Mouse (Mus musculus): ENCODE data around the gene Gpx7. TPM values are rescaled to one million over a fixed set of nuclear protein-coding genes. Genes with fewer than 3 reads are reported as not detected.

Gpx7 gene
- polyA plus RNA-seq, 1 experiment from 2014 or later = 26.9 TPM

DNA sequence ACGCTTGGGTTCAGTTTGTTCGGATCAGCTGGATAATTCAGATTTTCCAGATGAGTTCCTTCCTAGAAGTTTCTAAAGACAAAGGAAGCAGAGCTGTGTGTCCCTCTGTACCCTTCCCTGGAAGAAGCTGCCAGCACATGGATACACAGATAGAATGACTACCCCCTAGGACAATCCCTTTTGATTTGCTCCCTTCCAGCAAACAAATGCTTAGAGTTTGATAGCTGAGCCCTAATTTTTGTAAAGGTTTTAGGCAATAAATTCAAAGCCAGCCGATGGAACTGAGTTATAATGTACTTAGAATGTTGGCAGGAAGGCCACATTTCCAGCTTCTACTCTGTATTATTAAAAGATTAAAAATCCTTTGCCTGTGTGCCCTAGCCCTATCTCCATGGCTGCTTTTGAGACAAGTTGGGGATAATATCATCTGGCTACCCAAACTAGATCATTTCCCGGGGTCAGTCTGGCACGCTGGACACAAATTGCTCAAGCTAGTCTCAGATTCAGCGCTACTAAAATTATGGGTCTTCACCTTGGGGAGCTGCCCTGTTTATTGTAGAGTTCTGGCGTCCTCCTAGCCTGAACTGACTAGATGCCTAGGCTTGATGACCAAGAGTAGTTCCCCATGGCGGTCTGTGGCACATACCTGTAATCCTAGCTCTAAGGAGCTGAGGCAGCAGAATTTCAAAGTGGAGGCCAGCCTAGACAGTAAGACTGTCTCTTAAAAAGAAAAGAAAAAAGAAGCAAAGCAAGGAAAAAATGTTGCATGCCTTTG is 2.7 kb downstream of the Gpx7 start:
- Histone ChIP-seq H3K27me3 (replicated peaks; ENCODE audit: control insufficient read depth, insufficient read depth, low read length) (no peaks in the 10 kb centered on the region), H3K9ac (ENCODE audit: low read length) (no peak overlapping the region), H3K27ac (ENCODE audit: low read depth, low read length) (no peak overlapping the region), H3K4me2 (ENCODE audit: low read length) (no peak overlapping the region), H3K9me3 (replicated peaks; ENCODE audit: control insufficient read depth, low read length) (no peaks in the 10 kb centered on the region), H3K4me1 (ENCODE audit: control insufficient read depth, insufficient read depth, low read length) (peaks cover 7% of the 10 kb centered on the region), H3K4me3 (ENCODE audit: low read depth, low read length) (no peak overlapping the region), H3K36me3 (ENCODE audit: control insufficient read depth, insufficient read depth, low read length) (peaks cover 3% of the 10 kb centered on the region; the same call in 1 of the 2 replicates)
- DNase-seq (ENCODE audit: low spot score) = no peak
- no peak for ATAC-seq
- WGBS = 86% methylated on average over 8 of the region's 8 CpGs

- Histone ChIP-seq H3K4me2 (ENCODE audit: low read length) (no peak overlapping the region), H3K27me3 (replicated peaks; ENCODE audit: control insufficient read depth, insufficient read depth, low read length) (no peaks in the 10 kb centered on the region), H3K9me3 (replicated peaks; ENCODE audit: control insufficient read depth, low read length) (no peaks in the 10 kb centered on the region), H3K4me3 (ENCODE audit: low read depth, low read length) (no peak overlapping the region), H3K36me3 (ENCODE audit: control insufficient read depth, insufficient read depth, low read length) (peaks cover 3% of the 10 kb centered on the region; the same call in 1 of the 2 replicates), H3K4me1 (ENCODE audit: control insufficient read depth, insufficient read depth, low read length) (no peaks in the 10 kb centered on the region), H3K27ac (ENCODE audit: low read depth, low read length) (no peak overlapping the region), H3K9ac (ENCODE audit: low read length) (no peak overlapping the region)
- WGBS = 90% methylated on average over 10 of the region's 10 CpGs
- ATAC-seq (no peak), DNase-seq (ENCODE audit: low spot score) (no peak)
These were observed 6.4 kb downstream of the Gpx7 start for GRCm38 (mm10) chr4:108400395-108400794.

- Histone ChIP-seq H3K9ac (ENCODE audit: low read length) (no peak overlapping the region), H3K27me3 (replicated peaks; ENCODE audit: control insufficient read depth, insufficient read depth, low read length) (no peaks in the 10 kb centered on the region), H3K9me3 (replicated peaks; ENCODE audit: control insufficient read depth, low read length) (no peaks in the 10 kb centered on the region), H3K4me3 (ENCODE audit: low read depth, low read length) (no peak overlapping the region), H3K36me3 (ENCODE audit: control insufficient read depth, insufficient read depth, low read length) (no peaks in the 10 kb centered on the region), H3K4me2 (ENCODE audit: low read length) (no peak overlapping the region), H3K4me1 (ENCODE audit: control insufficient read depth, insufficient read depth, low read length) (no peaks in the 10 kb centered on the region), H3K27ac (ENCODE audit: low read depth, low read length) (no peak overlapping the region)
- DNase-seq (ENCODE audit: low spot score) (no peak), ATAC-seq (no peak)
These were observed 12.5 kb downstream of the Gpx7 start for GRCm38 (mm10) chr4:108394236-108394635.

GRCm38 (mm10) chr4:108392558-108392957 is 14.2 kb downstream of the Gpx7 start:
- no peak for DNase-seq (ENCODE audit: low spot score)
- H3K36me3 ChIP-seq (ENCODE audit: control insufficient read depth, insufficient read depth, low read length) = no peaks in the 10 kb centered on the region
- H3K9ac ChIP-seq (ENCODE audit: low read length) = no peak overlapping the region
- no peak overlapping the region for H3K4me3 ChIP-seq (ENCODE audit: low read depth, low read length)
- H3K4me1 ChIP-seq (ENCODE audit: control insufficient read depth, insufficient read depth, low read length) = peaks cover 5% of the 10 kb centered on the region; the same call in 1 of the 2 replicates
- no peak overlapping the region for H3K27ac ChIP-seq (ENCODE audit: low read depth, low read length)
- no peak for ATAC-seq
- no peak overlapping the region for H3K4me2 ChIP-seq (ENCODE audit: low read length)
- no peaks in the 10 kb centered on the region for H3K27me3 ChIP-seq (replicated peaks; ENCODE audit: control insufficient read depth, insufficient read depth, low read length)
- 86% methylated on average over 2 of the region's 2 CpGs for WGBS
- no peaks in the 10 kb centered on the region for H3K9me3 ChIP-seq (replicated peaks; ENCODE audit: control insufficient read depth, low read length)

DNA sequence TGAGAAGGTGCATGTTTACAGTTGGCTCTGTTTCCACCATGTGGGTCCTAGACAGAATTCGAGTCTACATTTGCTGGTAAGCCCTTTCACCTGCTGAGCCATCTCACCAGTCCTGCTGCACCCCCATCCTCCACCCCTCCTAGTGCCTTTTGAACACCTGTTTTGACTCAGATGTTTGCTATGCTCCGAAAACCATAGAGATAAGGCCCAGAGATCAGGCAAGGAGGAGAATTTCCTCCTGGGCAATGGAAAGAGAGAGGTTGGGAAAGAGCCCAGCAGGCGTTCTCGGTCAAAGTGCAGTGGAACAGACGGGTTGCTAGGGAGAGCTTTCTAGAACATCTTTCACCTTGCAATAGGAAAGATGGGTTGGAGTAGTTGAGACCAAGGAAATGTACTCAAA is 15.6 kb downstream of the Gpx7 start:
- H3K9me3 ChIP-seq (replicated peaks; ENCODE audit: control insufficient read depth, low read length) = no peaks in the 10 kb centered on the region
- no peak overlapping the region for H3K9ac ChIP-seq (ENCODE audit: low read length)
- 81% methylated on average over 5 of the region's 5 CpGs for WGBS
- no peak for DNase-seq (ENCODE audit: low spot score)
- H3K36me3 ChIP-seq (ENCODE audit: control insufficient read depth, insufficient read depth, low read length) = no peaks in the 10 kb centered on the region
- H3K27ac ChIP-seq (ENCODE audit: low read depth, low read length) = no peak overlapping the region
- H3K4me2 ChIP-seq (ENCODE audit: low read length) = no peak overlapping the region
- no peak overlapping the region for H3K4me3 ChIP-seq (ENCODE audit: low read depth, low read length)
- peaks cover 8% of the 10 kb centered on the region; the same call in 1 of the 2 replicates for H3K4me1 ChIP-seq (ENCODE audit: control insufficient read depth, insufficient read depth, low read length)
- H3K27me3 ChIP-seq (replicated peaks; ENCODE audit: control insufficient read depth, insufficient read depth, low read length) = no peaks in the 10 kb centered on the region
- no peak for ATAC-seq

- Histone ChIP-seq H3K9ac (ENCODE audit: low read length) (no peak overlapping the region), H3K4me3 (ENCODE audit: low read depth, low read length) (no peak overlapping the region), H3K4me1 (ENCODE audit: control insufficient read depth, insufficient read depth, low read length) (peaks cover 8% of the 10 kb centered on the region; the same call in 1 of the 2 replicates), H3K9me3 (replicated peaks; ENCODE audit: control insufficient read depth, low read length) (no peaks in the 10 kb centered on the region), H3K4me2 (ENCODE audit: low read length) (no peak overlapping the region), H3K36me3 (ENCODE audit: control insufficient read depth, insufficient read depth, low read length) (no peaks in the 10 kb centered on the region), H3K27me3 (replicated peaks; ENCODE audit: control insufficient read depth, insufficient read depth, low read length) (peaks cover 7% of the 10 kb centered on the region), H3K27ac (ENCODE audit: low read depth, low read length) (no peak overlapping the region)
- ATAC-seq = no peak
- DNase-seq (ENCODE audit: low spot score) = peak; percentile 13
- 57% methylated on average over 3 of the region's 3 CpGs for WGBS
These were observed 18.0 kb downstream of the Gpx7 start for GRCm38 (mm10) chr4:108388741-108389140.

GRCm38 (mm10) chr4:108387681-108388253 is 19.0 kb downstream of the Gpx7 start:
- ATAC-seq = peak; percentile 82
- peak; percentile 90 for DNase-seq (ENCODE audit: low spot score)
- Histone ChIP-seq H3K27me3 (replicated peaks; ENCODE audit: control insufficient read depth, insufficient read depth, low read length) (peaks cover 13% of the 10 kb centered on the region), H3K4me2 (ENCODE audit: low read length) (peak overlapping the region; percentile 53), H3K4me3 (ENCODE audit: low read depth, low read length) (peak overlapping the region; percentile 16), H3K27ac (ENCODE audit: low read depth, low read length) (peak overlapping the region; percentile 70), H3K4me1 (ENCODE audit: control insufficient read depth, insufficient read depth, low read length) (peaks cover 8% of the 10 kb centered on the region; the same call in 1 of the 2 replicates), H3K9ac (ENCODE audit: low read length) (peak overlapping the region; percentile 58), H3K9me3 (replicated peaks; ENCODE audit: control insufficient read depth, low read length) (no peaks in the 10 kb centered on the region), H3K36me3 (ENCODE audit: control insufficient read depth, insufficient read depth, low read length) (no peaks in the 10 kb centered on the region)
- WGBS = 3% methylated on average over 18 of the region's 18 CpGs

GRCm38 (mm10) chr4:108387106-108387505 is 19.7 kb downstream of the Gpx7 start:
- Histone ChIP-seq H3K4me3 (ENCODE audit: low read depth, low read length) (0 out of 2 replicates have a peak overlapping the region, but pooled peaks have one; percentile 16), H3K27me3 (replicated peaks; ENCODE audit: control insufficient read depth, insufficient read depth, low read length) (peaks cover 20% of the 10 kb centered on the region), H3K27ac (ENCODE audit: low read depth, low read length) (peak overlapping the region; percentile 70; the same call in 1 of the 2 replicates), H3K36me3 (ENCODE audit: control insufficient read depth, insufficient read depth, low read length) (no peaks in the 10 kb centered on the region), H3K9me3 (replicated peaks; ENCODE audit: control insufficient read depth, low read length) (no peaks in the 10 kb centered on the region), H3K4me1 (ENCODE audit: control insufficient read depth, insufficient read depth, low read length) (peaks cover 8% of the 10 kb centered on the region; the same call in 1 of the 2 replicates), H3K4me2 (ENCODE audit: low read length) (peak overlapping the region; percentile 53), H3K9ac (ENCODE audit: low read length) (no peak overlapping the region)
- DNase-seq (ENCODE audit: low spot score) (peak; percentile 19), ATAC-seq (peak; percentile 49)
- WGBS = 43% methylated on average over 4 of the region's 4 CpGs

DNA sequence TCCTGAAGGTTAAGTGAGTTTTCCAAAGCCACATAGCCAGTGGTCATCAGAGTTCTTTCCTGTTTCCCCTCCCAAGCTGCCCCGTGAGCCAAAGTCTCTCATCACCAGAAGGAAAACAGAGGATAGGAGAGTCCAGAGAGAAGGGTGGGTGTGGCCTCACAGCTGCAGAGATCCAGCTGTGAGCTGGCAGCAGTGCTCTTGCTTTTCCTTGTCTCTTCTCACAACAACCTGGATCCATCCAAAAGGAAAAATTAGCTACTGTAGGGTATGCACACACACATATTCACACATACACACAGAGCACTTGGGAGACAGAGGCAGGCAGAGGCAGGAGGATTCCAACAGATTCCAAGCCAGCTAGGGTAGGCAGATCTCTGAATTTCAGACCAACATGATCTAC is 20.7 kb downstream of the Gpx7 start:
- no peak overlapping the region for H3K9ac ChIP-seq (ENCODE audit: low read length)
- ATAC-seq (no peak), DNase-seq (ENCODE audit: low spot score) (no peak)
- no peaks in the 10 kb centered on the region for H3K36me3 ChIP-seq (ENCODE audit: control insufficient read depth, insufficient read depth, low read length)
- peaks cover 22% of the 10 kb centered on the region for H3K27me3 ChIP-seq (replicated peaks; ENCODE audit: control insufficient read depth, insufficient read depth, low read length)
- H3K4me1 ChIP-seq (ENCODE audit: control insufficient read depth, insufficient read depth, low read length) = peaks cover 8% of the 10 kb centered on the region; the same call in 1 of the 2 replicates
- WGBS = 24% methylated on average over 1 of the region's 1 CpGs
- H3K4me2 ChIP-seq (ENCODE audit: low read length) = no peak overlapping the region
- H3K9me3 ChIP-seq (replicated peaks; ENCODE audit: control insufficient read depth, low read length) = no peaks in the 10 kb centered on the region
- no peak overlapping the region for H3K27ac ChIP-seq (ENCODE audit: low read depth, low read length)
- H3K4me3 ChIP-seq (ENCODE audit: low read depth, low read length) = no peak overlapping the region

Data from forebrain, embryonic 14.5 days (tissue).